Mouse (Mus musculus) embryonic facial prominence, embryonic 14.5 days (tissue): ENCODE results near the gene Entr1. TPM values are rescaled to one million over a fixed set of nuclear protein-coding genes. Genes with fewer than 3 reads are reported as not detected.
A peak's percentile ranks its signal among the peaks of the same experiment; 100 is the strongest.
"Not testable (repeated sequence)": the region's sequence is repeated elsewhere in the genome, so short reads cannot be mapped to it uniquely, and the experiment has no call there.

Source experiments
- ATAC-seq: fragments of 200-750 bp; cut with Nextera tagmentation; 2 replicates; pipeline ENCODE4 v1.8.0; 2017; ENCODE audit warnings: low read depth, moderate number of reproducible peaks, moderate TSS enrichment
- DNase-seq: peaks from one replicate; pipeline ENCODE4 v3.0.0-alpha.2; 2015; ENCODE audit warnings: low spot score
- H3K27ac ChIP-seq: fragments of 300-500 bp; sonication (generic); replicated peaks from 2 replicates; pipeline ENCODE4 v1.5.1; 2014; ENCODE audit warnings: low read depth, mild to moderate bottlenecking, low read length, moderate library complexity
- H3K27me3 ChIP-seq: fragments of 300-500 bp; sonication (generic); replicated peaks from 2 replicates; pipeline ENCODE4 v1.6.1; 2014; ENCODE audit warnings: low read length; ENCODE audit not compliant: control insufficient read depth, insufficient read depth
- H3K36me3 ChIP-seq: fragments of 300-500 bp; sonication (generic); 2 replicates; pipeline ENCODE4 v1.6.1; 2014; ENCODE audit warnings: low read length, mixed read lengths; ENCODE audit not compliant: control insufficient read depth, insufficient read depth
- H3K4me1 ChIP-seq: fragments of 300-500 bp; sonication (generic); 2 replicates; pipeline ENCODE4 v1.6.1; 2014; ENCODE audit warnings: antibody characterized with exemption, low read length; ENCODE audit not compliant: control insufficient read depth, insufficient read depth
- H3K4me2 ChIP-seq: fragments of 300-500 bp; sonication (generic); 2 replicates; pipeline ENCODE4 v1.6.1; 2014; ENCODE audit warnings: low read depth, mild to moderate bottlenecking, low read length, moderate library complexity, mixed read lengths
- H3K4me3 ChIP-seq: fragments of 300-500 bp; sonication (generic); 2 replicates; pipeline ENCODE4 v1.5.1; 2014; ENCODE audit warnings: low read depth, mild to moderate bottlenecking, low read length
- H3K9ac ChIP-seq: fragments of 300-500 bp; sonication (generic); 2 replicates; pipeline ENCODE4 v1.6.1; 2014; ENCODE audit warnings: low read depth, mild to moderate bottlenecking, low read length, moderate library complexity, mixed read lengths
- H3K9me3 ChIP-seq: fragments of 300-500 bp; sonication (generic); 2 replicates; pipeline ENCODE4 v1.6.1; 2016; ENCODE audit warnings: low read length; ENCODE audit not compliant: control insufficient read depth
- WGBS: fragments of 180-500 bp; shearing (Covaris S2); extraction: QIAGEN DNeasy Blood & Tissue Kit; methylation state at CpG from one replicate; pipeline ENCODE4 v1.1.7; 2014; 5-methylcytosine and 5-hydroxymethylcytosine counted together
- polyA plus RNA-seq: library from polyadenylated mRNA; unstranded; fragments of >200 nt; fragmentation: Nextera tagmentation; extraction: Ambion mirVana; gene quantifications from 2 replicates; pipeline ENCODE4 v1.2.1, GENCODE M21; 2014

Gene Entr1
- polyA plus RNA-seq, 1 experiment from 2014 or later: 102 TPM

- Histone ChIP-seq H3K4me2 (no peak overlapping the region), H3K9ac (no peak overlapping the region), H3K27ac (no peak overlapping the region), H3K9me3 (no peaks in the 10 kb centered on the region), H3K27me3 (no peaks in the 10 kb centered on the region), H3K36me3 (peaks cover 70% of the 10 kb centered on the region), H3K4me3 (no peak overlapping the region), H3K4me1 (peaks cover 2% of the 10 kb centered on the region; the same call in 1 of the 2 replicates)
- WGBS: 97% methylated on average over 4 of the region's 4 CpGs
- no peak for DNase-seq
- ATAC-seq: no peak
These were observed 11.9 kb upstream of the Entr1 start for GRCm38 (mm10) chr2:26401023-26401422.

- no peaks in the 10 kb centered on the region for H3K27me3 ChIP-seq
- no peak overlapping the region for H3K4me3 ChIP-seq
- 90% methylated on average over 5 of the region's 5 CpGs for WGBS
- peaks cover 77% of the 10 kb centered on the region for H3K36me3 ChIP-seq
- no peak overlapping the region for H3K27ac ChIP-seq
- no peak overlapping the region for H3K9ac ChIP-seq
- no peak overlapping the region for H3K4me2 ChIP-seq
- no peaks in the 10 kb centered on the region for H3K4me1 ChIP-seq
- H3K9me3 ChIP-seq: no peaks in the 10 kb centered on the region
- no peak for ATAC-seq
- DNase-seq: no peak
These were observed 11.2 kb upstream of the Entr1 start for GRCm38 (mm10) chr2:26400296-26400695.

GRCm38 (mm10) chr2:26399647-26400046 is 10.5 kb upstream of the Entr1 start:
- peaks cover 83% of the 10 kb centered on the region for H3K36me3 ChIP-seq
- H3K27me3 ChIP-seq: no peaks in the 10 kb centered on the region
- no peak for ATAC-seq
- 78% methylated on average over 5 of the region's 5 CpGs for WGBS
- no peak for DNase-seq
- H3K4me2 ChIP-seq: no peak overlapping the region
- no peaks in the 10 kb centered on the region for H3K9me3 ChIP-seq
- H3K4me3 ChIP-seq: no peak overlapping the region
- no peak overlapping the region for H3K27ac ChIP-seq
- H3K9ac ChIP-seq: no peak overlapping the region
- H3K4me1 ChIP-seq: no peaks in the 10 kb centered on the region

GRCm38 (mm10) chr2:26398978-26399377 is 9.9 kb upstream of the Entr1 start:
- ATAC-seq (no peak), DNase-seq (no peak)
- Histone ChIP-seq H3K9ac (no peak overlapping the region), H3K4me3 (no peak overlapping the region), H3K4me2 (no peak overlapping the region), H3K4me1 (no peaks in the 10 kb centered on the region), H3K9me3 (no peaks in the 10 kb centered on the region), H3K27me3 (no peaks in the 10 kb centered on the region), H3K36me3 (peaks cover 90% of the 10 kb centered on the region), H3K27ac (no peak overlapping the region)
- 93% methylated on average over 8 of the region's 8 CpGs for WGBS

GRCm38 (mm10) chr2:26391617-26392016 is 2.5 kb upstream of the Entr1 start:
- no peak for ATAC-seq
- Histone ChIP-seq H3K4me1 (peaks cover 4% of the 10 kb centered on the region; the same call in 1 of the 2 replicates), H3K36me3 (peaks cover 76% of the 10 kb centered on the region), H3K4me3 (no peak overlapping the region), H3K27me3 (no peaks in the 10 kb centered on the region), H3K27ac (no peak overlapping the region), H3K4me2 (no peak overlapping the region), H3K9me3 (no peaks in the 10 kb centered on the region), H3K9ac (no peak overlapping the region)
- no peak for DNase-seq
- 95% methylated on average over 6 of the region's 6 CpGs for WGBS

- WGBS: 82% methylated on average over 3 of the region's 3 CpGs
- no peak for ATAC-seq
These were observed 1.8 kb upstream of the Entr1 start for GRCm38 (mm10) chr2:26390954-26391353.

GRCm38 (mm10) chr2:26388682-26389153 is 398 bp downstream of the Entr1 start:
- peaks cover 76% of the 10 kb centered on the region for H3K36me3 ChIP-seq
- DNase-seq: no peak
- H3K27ac ChIP-seq: peak overlapping the region; percentile 63
- H3K4me3 ChIP-seq: peak overlapping the region; percentile 95
- peaks cover 4% of the 10 kb centered on the region; the same call in 1 of the 2 replicates for H3K4me1 ChIP-seq
- H3K4me2 ChIP-seq: peak overlapping the region; percentile 93
- H3K9me3 ChIP-seq: no peaks in the 10 kb centered on the region
- 1% methylated on average over 27 of the region's 45 CpGs for WGBS
- ATAC-seq: peak; percentile 48
- H3K9ac ChIP-seq: peak overlapping the region; percentile 94
- no peaks in the 10 kb centered on the region for H3K27me3 ChIP-seq

More at GRCm38 (mm10) chr2:26390954-26391353, 1.8 kb upstream of the Entr1 start:
- H3K9me3 ChIP-seq: no peaks in the 10 kb centered on the region
- no peak overlapping the region for H3K27ac ChIP-seq
- no peak for DNase-seq
- H3K36me3 ChIP-seq: peaks cover 76% of the 10 kb centered on the region
- no peak overlapping the region for H3K9ac ChIP-seq
- no peak overlapping the region for H3K4me2 ChIP-seq
- H3K4me1 ChIP-seq: peaks cover 4% of the 10 kb centered on the region; the same call in 1 of the 2 replicates
- H3K27me3 ChIP-seq: no peaks in the 10 kb centered on the region
- H3K4me3 ChIP-seq: no peak overlapping the region

GRCm38 (mm10) chr2:26387713-26388112 is 1.4 kb downstream of the Entr1 start:
- Histone ChIP-seq H3K27me3 (no peaks in the 10 kb centered on the region), H3K36me3 (peaks cover 76% of the 10 kb centered on the region), H3K4me2 (peak overlapping the region; percentile 93; the same call in 1 of the 2 replicates), H3K27ac (no peak overlapping the region), H3K4me3 (peak overlapping the region; percentile 95; the same call in 1 of the 2 replicates), H3K4me1 (peaks cover 4% of the 10 kb centered on the region; the same call in 1 of the 2 replicates), H3K9ac (no peak overlapping the region), H3K9me3 (no peaks in the 10 kb centered on the region)
- 83% methylated on average over 3 of the region's 3 CpGs for WGBS
- no peak for ATAC-seq
- no peak for DNase-seq

- H3K27me3 ChIP-seq, H3K4me1 ChIP-seq, DNase-seq, H3K27ac ChIP-seq, ATAC-seq, H3K9me3 ChIP-seq: not testable (repeated sequence)
- peaks cover 61% of the 10 kb centered on the region for H3K36me3 ChIP-seq
- H3K9ac ChIP-seq: peak overlapping the region; percentile 85
- H3K4me3 ChIP-seq: peak overlapping the region; percentile 79
- peak overlapping the region; percentile 86 for H3K4me2 ChIP-seq
- 40% methylated on average over 6 of the region's 6 CpGs for WGBS
These were observed 8.2 kb downstream of the Entr1 start for GRCm38 (mm10) chr2:26380871-26381270.
